Mouse (Mus musculus) embryonic facial prominence, embryonic 14.5 days (tissue): ENCODE results near the gene Ecd. TPM values are rescaled to one million over a fixed set of nuclear protein-coding genes. Genes with fewer than 3 reads are reported as not detected.

ENCODE experiments used
- ATAC-seq: fragments of 200-750 bp; cut with Nextera tagmentation; 2 replicates; pipeline ENCODE4 v1.8.0; 2017; ENCODE audit warnings: low read depth, moderate number of reproducible peaks, moderate TSS enrichment
- DNase-seq: peaks from one replicate; pipeline ENCODE4 v3.0.0-alpha.2; 2015; ENCODE audit warnings: low spot score
- H3K27ac ChIP-seq: fragments of 300-500 bp; sonication (generic); replicated peaks from 2 replicates; pipeline ENCODE4 v1.5.1; 2014; ENCODE audit warnings: low read depth, mild to moderate bottlenecking, low read length, moderate library complexity
- H3K27me3 ChIP-seq: fragments of 300-500 bp; sonication (generic); replicated peaks from 2 replicates; pipeline ENCODE4 v1.6.1; 2014; ENCODE audit warnings: low read length; ENCODE audit not compliant: control insufficient read depth, insufficient read depth
- H3K36me3 ChIP-seq: fragments of 300-500 bp; sonication (generic); 2 replicates; pipeline ENCODE4 v1.6.1; 2014; ENCODE audit warnings: low read length, mixed read lengths; ENCODE audit not compliant: control insufficient read depth, insufficient read depth
- H3K4me1 ChIP-seq: fragments of 300-500 bp; sonication (generic); 2 replicates; pipeline ENCODE4 v1.6.1; 2014; ENCODE audit warnings: antibody characterized with exemption, low read length; ENCODE audit not compliant: control insufficient read depth, insufficient read depth
- H3K4me2 ChIP-seq: fragments of 300-500 bp; sonication (generic); 2 replicates; pipeline ENCODE4 v1.6.1; 2014; ENCODE audit warnings: low read depth, mild to moderate bottlenecking, low read length, moderate library complexity, mixed read lengths
- H3K4me3 ChIP-seq: fragments of 300-500 bp; sonication (generic); 2 replicates; pipeline ENCODE4 v1.5.1; 2014; ENCODE audit warnings: low read depth, mild to moderate bottlenecking, low read length
- H3K9ac ChIP-seq: fragments of 300-500 bp; sonication (generic); 2 replicates; pipeline ENCODE4 v1.6.1; 2014; ENCODE audit warnings: low read depth, mild to moderate bottlenecking, low read length, moderate library complexity, mixed read lengths
- H3K9me3 ChIP-seq: fragments of 300-500 bp; sonication (generic); 2 replicates; pipeline ENCODE4 v1.6.1; 2016; ENCODE audit warnings: low read length; ENCODE audit not compliant: control insufficient read depth
- WGBS: fragments of 180-500 bp; shearing (Covaris S2); extraction: QIAGEN DNeasy Blood & Tissue Kit; methylation state at CpG from one replicate; pipeline ENCODE4 v1.1.7; 2014; 5-methylcytosine and 5-hydroxymethylcytosine counted together
- polyA plus RNA-seq: library from polyadenylated mRNA; unstranded; fragments of >200 nt; fragmentation: Nextera tagmentation; extraction: Ambion mirVana; gene quantifications from 2 replicates; pipeline ENCODE4 v1.2.1, GENCODE M21; 2014

Gene Ecd
- polyA plus RNA-seq, 1 experiment from 2014 or later = 46.9 TPM

- no peaks in the 10 kb centered on the region for H3K9me3 ChIP-seq
- no peaks in the 10 kb centered on the region for H3K36me3 ChIP-seq
- DNase-seq = no peak
- no peak overlapping the region for H3K4me3 ChIP-seq
- no peak overlapping the region for H3K4me2 ChIP-seq
- H3K9ac ChIP-seq = no peak overlapping the region
- ATAC-seq = no peak
- no peak overlapping the region for H3K27ac ChIP-seq
- no peaks in the 10 kb centered on the region for H3K27me3 ChIP-seq
- 78% methylated on average over 3 of the region's 3 CpGs for WGBS
- peaks cover 4% of the 10 kb centered on the region; the same call in 1 of the 2 replicates for H3K4me1 ChIP-seq
Observed at GRCm38 (mm10) chr14:20298131-20298530, 49.8 kb downstream of the Ecd start.

DNA sequence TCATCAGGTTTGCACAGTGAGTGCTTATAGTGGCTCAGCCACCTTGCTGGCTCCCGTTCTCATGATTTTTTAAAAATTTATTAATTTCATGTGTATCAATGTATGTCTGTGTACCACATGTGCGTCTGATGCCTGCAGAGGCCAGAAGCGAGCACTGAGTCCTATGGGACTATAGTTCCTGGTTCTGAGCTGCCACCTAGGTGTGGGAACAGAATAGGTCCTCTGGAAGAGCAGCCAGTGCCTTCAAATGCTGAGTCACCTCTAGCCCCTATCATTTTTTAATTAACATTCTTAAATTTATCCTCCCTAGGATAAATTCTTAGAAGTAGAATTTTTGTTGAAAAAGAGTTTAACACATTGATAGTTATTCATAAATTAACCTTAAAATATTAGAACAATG is 50.3 kb downstream of the Ecd start:
- Histone ChIP-seq H3K9me3 (no peaks in the 10 kb centered on the region), H3K9ac (no peak overlapping the region), H3K4me1 (peaks cover 4% of the 10 kb centered on the region; the same call in 1 of the 2 replicates), H3K27ac (no peak overlapping the region), H3K27me3 (no peaks in the 10 kb centered on the region), H3K4me3 (no peak overlapping the region), H3K4me2 (no peak overlapping the region), H3K36me3 (no peaks in the 10 kb centered on the region)
- 64% methylated on average over 3 of the region's 3 CpGs for WGBS
- DNase-seq (no peak), ATAC-seq (no peak)

GRCm38 (mm10) chr14:20294947-20295346 is 53.0 kb downstream of the Ecd start:
- Histone ChIP-seq H3K4me3 (peak overlapping the region; percentile 47), H3K4me2 (peak overlapping the region; percentile 66), H3K4me1 (peaks cover 4% of the 10 kb centered on the region; the same call in 1 of the 2 replicates), H3K27ac (no peak overlapping the region), H3K9me3 (no peaks in the 10 kb centered on the region), H3K27me3 (no peaks in the 10 kb centered on the region), H3K36me3 (no peaks in the 10 kb centered on the region), H3K9ac (peak overlapping the region; percentile 45)
- no peak for ATAC-seq
- DNase-seq = no peak
- WGBS = 38% methylated on average over 8 of the region's 8 CpGs

GRCm38 (mm10) chr14:20294117-20294892 is 53.6 kb downstream of the Ecd start, which contains the start of gene Nudt13:
TSS of gene Nudt13 (plus strand) at chr14:20294697.
- H3K36me3 ChIP-seq = no peaks in the 10 kb centered on the region
- H3K4me1 ChIP-seq = peaks cover 4% of the 10 kb centered on the region; the same call in 1 of the 2 replicates
- no peaks in the 10 kb centered on the region for H3K9me3 ChIP-seq
- 21% methylated on average over 14 of the region's 14 CpGs for WGBS
- H3K4me3 ChIP-seq = peak within 1 kb of the TSS; percentile 47
- DNase-seq (peak; percentile 99), ATAC-seq (peak; percentile 98)
- H3K9ac ChIP-seq = peak within 1 kb of the TSS; percentile 45
- no peak within 1 kb of the TSS for H3K27ac ChIP-seq
- H3K4me2 ChIP-seq = peak within 1 kb of the TSS; percentile 66
- no peaks in the 10 kb centered on the region for H3K27me3 ChIP-seq

- Histone ChIP-seq H3K4me2 (no peak overlapping the region), H3K9me3 (no peaks in the 10 kb centered on the region), H3K4me3 (no peak overlapping the region), H3K4me1 (peaks cover 4% of the 10 kb centered on the region; the same call in 1 of the 2 replicates), H3K27me3 (no peaks in the 10 kb centered on the region), H3K36me3 (no peaks in the 10 kb centered on the region), H3K27ac (no peak overlapping the region), H3K9ac (no peak overlapping the region)
- DNase-seq (no peak), ATAC-seq (no peak)
- WGBS = 51% methylated on average over 4 of the region's 4 CpGs
Observed at GRCm38 (mm10) chr14:20291391-20291790, 56.5 kb downstream of the Ecd start.

Other genes starting within 250 kb of the Ecd start
- 14.2 and 14.6 TPM in 2 replicates for gene Saysd1, start 209.6 kb downstream of the Ecd start, polyA plus RNA-seq
- gene Kcnk5, start 166.3 kb downstream of the Ecd start, polyA plus RNA-seq = 4.4 and 4.9 TPM in 2 replicates
- gene Kcnk16, start 78.9 kb downstream of the Ecd start, polyA plus RNA-seq = 0.47 and 0.54 TPM in 2 replicates
- gene Nudt13, start 53.4 kb downstream of the Ecd start, polyA plus RNA-seq = 11.0 and 13.1 TPM in 2 replicates
- gene Fam149b, start within 50 bp of the Ecd start, polyA plus RNA-seq = 32.7 and 32.8 TPM in 2 replicates
- 141 and 155 TPM in 2 replicates for gene Dnajc9, start 40.8 kb upstream of the Ecd start, polyA plus RNA-seq
- gene Mrps16, start 45.5 kb upstream of the Ecd start, polyA plus RNA-seq = 92.3 and 94.4 TPM in 2 replicates
- gene Cfap70, start 104.1 kb upstream of the Ecd start, polyA plus RNA-seq = 0.77 and 3.2 TPM in 2 replicates
- gene Anxa7, start 132.0 kb upstream of the Ecd start, polyA plus RNA-seq = 47.5 and 48.3 TPM in 2 replicates
- gene Mss51, start 148.8 kb upstream of the Ecd start, polyA plus RNA-seq = 2.9 and 4.0 TPM in 2 replicates
- gene Ppp3cb, start 198.5 kb upstream of the Ecd start, polyA plus RNA-seq = 68.5 and 78.4 TPM in 2 replicates